Mouse (Mus musculus) embryonic stem cell, embryonic (primary cell): ENCODE results near the gene Cfb.

Experiments used
- CTCF ChIA-PET, 4 experiments: fragments of 300-600 bp in 2 of 4; fragments of 350-600 bp in 2 of 4; sonication (Branson Sonifier 250); formaldehyde crosslinking; loops; one replicate each; lab custom pipeline; 2022; ENCODE audit warnings: inconsistent platforms in 2 of 4; lab: Charles Lee
- POLR2A ChIA-PET, 4 experiments: fragments of 300-600 bp in 2 of 4; fragments of 350-600 bp in 2 of 4; sonication (Branson Sonifier 250); formaldehyde crosslinking; loops; one replicate each; lab custom pipeline; 2022; ENCODE audit warnings: antibody characterized with exemption in 4 of 4, inconsistent platforms in 1 of 4; lab: Charles Lee

The Cfb gene

GRCm38 (mm10) chr17:34860514-34860913 lies 1.8 kb downstream of the Cfb start:
- ChIA-PET CTCF (interaction anchor here in 1 of 4 experiments (0.6 kb wide), 1 partner anchor 40 kb away, joined by 6 read pairs; no protein-coding TSS in a partner anchor), POLR2A (interaction anchor here in 3 of 4 experiments (0.5 to 1.1 kb wide), 3 partner anchors 11 to 333 kb away, joined by 3 read pairs; partner anchors contain the start of genes Ltb (in 1 of the 3) and Skiv2l (in 1 of the 3))

GRCm38 (mm10) chr17:34858670-34859069 lies 3.6 kb downstream of the Cfb start:
- ChIA-PET CTCF (interaction anchor here in 2 of 4 experiments (0.7 to 1.0 kb wide), 2 partner anchors 36 to 53 kb away, joined by 3 read pairs; no protein-coding TSS in a partner anchor), POLR2A (interaction anchor here in 2 of 4 experiments (0.7 to 1.0 kb wide), 2 partner anchors 9 to 52 kb away, joined by 3 to 13 read pairs; partner anchors contain the start of genes Nelfe (in 1 of the 2) and Skiv2l (in 1 of the 2))

GRCm38 (mm10) chr17:34855825-34856224 lies 6.5 kb downstream of the Cfb start:
- POLR2A ChIA-PET, result interaction anchor here (0.5 to 3.2 kb wide), 19 partner anchors 12 to 395 kb away, joined by 3 to 29 read pairs (median 3); partner anchors contain the start of genes Atf6b (in 1 of the 4), Gm20547 (in 1 of the 4) and Lsm2 (in 1 of the 4)
- CTCF ChIA-PET, result interaction anchor here (0.6 to 2.3 kb wide), 35 partner anchors 10 to 864 kb away, joined by 3 to 18 read pairs (median 4); partner anchors contain the start of genes Zbtb12 (in 2 of the 4), Ddah2 (in 1 of the 4), Gm20547 (in 1 of the 4) and Neu1 (in 1 of the 4)

- POLR2A ChIA-PET, result interaction anchor here in 3 of 4 experiments (0.7 to 3.2 kb wide), 8 partner anchors 10 to 126 kb away, joined by 3 to 29 read pairs (median 4); partner anchors contain the start of gene Lsm2 (in 1 of the 3)
- CTCF ChIA-PET, result interaction anchor here in 3 of 4 experiments (1.1 to 2.3 kb wide), 6 partner anchors 9 to 94 kb away, joined by 3 to 18 read pairs (median 4); partner anchors contain the start of gene Gm20547 (in 1 of the 3)
Observed at GRCm38 (mm10) chr17:34854761-34855160, 7.6 kb downstream of the Cfb start.

GRCm38 (mm10) chr17:34853511-34853910 lies 8.8 kb downstream of the Cfb start:
- CTCF ChIA-PET, result interaction anchor here in 2 of 4 experiments (0.7 to 1.1 kb wide), 2 partner anchors 9 to 10 kb away, joined by 3 to 4 read pairs; no protein-coding TSS in a partner anchor
- POLR2A ChIA-PET, result interaction anchor here in 3 of 4 experiments (0.6 to 2.8 kb wide), 6 partner anchors 10 to 96 kb away, joined by 3 to 11 read pairs (median 3); no protein-coding TSS in a partner anchor

- POLR2A ChIA-PET, result interaction anchor here in 3 of 4 experiments (0.9 to 4.1 kb wide), 6 partner anchors 12 to 271 kb away, joined by 3 to 31 read pairs (median 6); partner anchors contain the start of genes Dxo (in 3 of the 3), Stk19 (in 3 of the 3) and Csnk2b (in 1 of the 3)
- CTCF ChIA-PET, result interaction anchor here in 3 of 4 experiments (0.6 to 1.2 kb wide), 4 partner anchors 13 to 231 kb away, joined by 3 to 6 read pairs (median 4); partner anchors contain the start of genes Dxo (in 1 of the 3) and Stk19 (in 1 of the 3)
Observed at GRCm38 (mm10) chr17:34850517-34851125, 11.7 kb downstream of the Cfb start.

GRCm38 (mm10) chr17:34849722-34850516 lies 12.4 kb downstream of the Cfb start, which contains the start of the genes Skiv2l and Nelfe:
Skiv2l (minus strand) TSS chr17:34850210.
Nelfe (plus strand) TSS chr17:34850391.
- ChIA-PET CTCF (interaction anchor here in 3 of 4 experiments (0.6 to 1.4 kb wide), 5 partner anchors 12 to 231 kb away, joined by 3 to 6 read pairs (median 4); partner anchors contain the start of genes Dxo (in 1 of the 3) and Stk19 (in 1 of the 3)), POLR2A (interaction anchor here in 3 of 4 experiments (0.6 to 4.1 kb wide), 32 partner anchors 9 to 948 kb away, joined by 3 to 31 read pairs (median 4); partner anchors contain the start of genes Dxo (in 3 of the 3), Stk19 (in 3 of the 3), Agpat1 (in 2 of the 3) and Atf6b (in 1 of the 3))

- ChIA-PET POLR2A (interaction anchor here in 3 of 4 experiments (0.6 to 4.1 kb wide), 4 partner anchors 10 to 451 kb away, joined by 4 to 31 read pairs (median 6); partner anchors contain the start of genes Dxo (in 2 of the 3) and Stk19 (in 2 of the 3)), CTCF (no interaction called here)
Observed at GRCm38 (mm10) chr17:34847615-34848014, 14.7 kb downstream of the Cfb start.

GRCm38 (mm10) chr17:34847192-34847591 lies 15.1 kb downstream of the Cfb start:
- CTCF ChIA-PET, result interaction anchor here in 1 of 4 experiments (0.6 kb wide), 1 partner anchor 241 kb away, joined by 3 read pairs; no protein-coding TSS in a partner anchor

GRCm38 (mm10) chr17:34844884-34845283 lies 17.4 kb downstream of the Cfb start:
- POLR2A ChIA-PET, result interaction anchor here in 1 of 4 experiments (1.4 to 1.6 kb wide), 2 partner anchors 12 to 105 kb away, joined by 3 to 5 read pairs; no protein-coding TSS in a partner anchor
- CTCF ChIA-PET, result interaction anchor here in 1 of 4 experiments (0.6 kb wide), 1 partner anchor 198 kb away, joined by 8 read pairs; the partner anchor contains the start of gene Atf6b

More at GRCm38 (mm10) chr17:34847192-34847591, 15.1 kb downstream of the Cfb start:
- POLR2A ChIA-PET, result interaction anchor here in 3 of 4 experiments (0.6 to 4.1 kb wide), 3 partner anchors 10 to 12 kb away, joined by 4 to 31 read pairs (median 8); partner anchors contain the start of genes Dxo (in 2 of the 3) and Stk19 (in 2 of the 3)

GRCm38 (mm10) chr17:34840736-34841307 lies 21.5 kb downstream of the Cfb start:
- CTCF ChIA-PET, result interaction anchor here in 2 of 4 experiments (0.9 to 1.1 kb wide), 2 partner anchors 15 to 82 kb away, joined by 3 read pairs; no protein-coding TSS in a partner anchor
- POLR2A ChIA-PET, result interaction anchor here in 2 of 4 experiments (1.2 to 4.9 kb wide), 5 partner anchors 9 to 124 kb away, joined by 4 to 23 read pairs (median 5); partner anchors contain the start of genes Skiv2l (in 2 of the 2) and Nelfe (in 1 of the 2)

- POLR2A ChIA-PET, result interaction anchor here in 3 of 4 experiments (2.4 to 4.9 kb wide), 3 partner anchors 10 to 11 kb away, joined by 8 to 31 read pairs (median 23); partner anchors contain the start of genes Nelfe (in 3 of the 3) and Skiv2l (in 3 of the 3)
- CTCF ChIA-PET, result no interaction called here
Observed at GRCm38 (mm10) chr17:34838785-34839184, 23.5 kb downstream of the Cfb start.

- CTCF ChIA-PET, result interaction anchor here in 3 of 4 experiments (0.6 to 1.6 kb wide), 3 partner anchors 12 to 42 kb away, joined by 3 to 6 read pairs (median 3); partner anchors contain the start of genes Nelfe (in 1 of the 3) and Skiv2l (in 1 of the 3)
- POLR2A ChIA-PET, result interaction anchor here in 3 of 4 experiments (0.6 to 4.9 kb wide), 13 partner anchors 9 to 439 kb away, joined by 3 to 31 read pairs (median 3); partner anchors contain the start of genes Nelfe (in 3 of the 3), Skiv2l (in 3 of the 3) and Lsm2 (in 1 of the 3)
Observed at GRCm38 (mm10) chr17:34837464-34838324, 24.6 kb downstream of the Cfb start.

GRCm38 (mm10) chr17:34836856-34837221 lies 25.5 kb downstream of the Cfb start, which contains the start of the genes Stk19 and Dxo:
Stk19 (minus strand) TSS chr17:34836945.
Dxo (plus strand) TSS chr17:34837019.
- ChIA-PET CTCF (interaction anchor here in 3 of 4 experiments (0.6 to 1.6 kb wide), 4 partner anchors 13 to 66 kb away, joined by 3 to 16 read pairs (median 4); partner anchors contain the start of genes Nelfe (in 1 of the 3) and Skiv2l (in 1 of the 3)), POLR2A (interaction anchor here in 3 of 4 experiments (0.9 to 4.9 kb wide), 9 partner anchors 10 to 231 kb away, joined by 3 to 31 read pairs (median 8); partner anchors contain the start of genes Nelfe (in 3 of the 3), Skiv2l (in 3 of the 3) and Lsm2 (in 1 of the 3))
